Mouse (Mus musculus) ES-Bruce4 (cell line): Measurements from ENCODE around the gene Cfap58. TPM values are rescaled to one million over a fixed set of nuclear protein-coding genes. Genes with fewer than 3 reads are reported as not detected.

Experiments used
- H3K27ac ChIP-seq: 2 replicates; pipeline ENCODE4 v1.5.1; 2012; ENCODE audit warnings: low read length, inconsistent platforms; ENCODE audit not compliant: insufficient read depth
- H3K27me3 ChIP-seq: 2 replicates; pipeline ENCODE4 v1.6.1; 2012; ENCODE audit warnings: mild to moderate bottlenecking, low read length, inconsistent platforms; ENCODE audit not compliant: control insufficient read depth, poor library complexity, insufficient read depth, severe bottlenecking
- H3K36me3 ChIP-seq: 2 replicates; pipeline ENCODE4 v1.6.1; 2012; ENCODE audit warnings: inconsistent platforms, mild to moderate bottlenecking, low read length, moderate library complexity; ENCODE audit not compliant: control insufficient read depth, poor library complexity, insufficient read depth, severe bottlenecking
- H3K4me1 ChIP-seq: one replicate; pipeline ENCODE4 v1.8.1; 2011; ENCODE audit warnings: low read length; ENCODE audit not compliant: control insufficient read depth, insufficient read depth
- H3K4me3 ChIP-seq: 2 replicates; pipeline ENCODE4 v1.5.1; 2011; ENCODE audit warnings: low read depth, mild to moderate bottlenecking, low read length
- H3K9ac ChIP-seq: 2 replicates; pipeline ENCODE4 v1.6.1; 2012; ENCODE audit warnings: low read depth, mild to moderate bottlenecking, inconsistent platforms; ENCODE audit not compliant: poor library complexity, severe bottlenecking
- H3K9me3 ChIP-seq: replicated peaks from 2 replicates; pipeline ENCODE4 v1.6.1; 2012; ENCODE audit warnings: mild to moderate bottlenecking, low read length, inconsistent platforms; ENCODE audit not compliant: control insufficient read depth, poor library complexity, insufficient read depth, severe bottlenecking
- CTCF ChIP-seq: IDR thresholded peaks from one replicate; pipeline ENCODE4 v1.8.1; 2011; ENCODE audit warnings: low read depth, low read length
- EP300 ChIP-seq: IDR thresholded peaks from 2 replicates; pipeline ENCODE4 v1.6.1; 2011; ENCODE audit warnings: low read depth, low read length; ENCODE audit not compliant: insufficient read depth
- POLR2A ChIP-seq: IDR thresholded peaks from one replicate; pipeline ENCODE4 v1.8.1; 2011; ENCODE audit warnings: low read length; ENCODE audit not compliant: insufficient read depth
- polyA plus RNA-seq: library from polyadenylated mRNA; stranded (reverse); fragments of >200 nt; gene quantifications from 2 replicates; pipeline ENCODE4 v1.2.4, GENCODE M21; 2011; ENCODE audit warnings: low read depth; ENCODE audit not compliant: missing spikeins, insufficient read depth, insufficient read length

Cfap58 gene
- polyA plus RNA-seq, 1 experiment = not detected

DNA sequence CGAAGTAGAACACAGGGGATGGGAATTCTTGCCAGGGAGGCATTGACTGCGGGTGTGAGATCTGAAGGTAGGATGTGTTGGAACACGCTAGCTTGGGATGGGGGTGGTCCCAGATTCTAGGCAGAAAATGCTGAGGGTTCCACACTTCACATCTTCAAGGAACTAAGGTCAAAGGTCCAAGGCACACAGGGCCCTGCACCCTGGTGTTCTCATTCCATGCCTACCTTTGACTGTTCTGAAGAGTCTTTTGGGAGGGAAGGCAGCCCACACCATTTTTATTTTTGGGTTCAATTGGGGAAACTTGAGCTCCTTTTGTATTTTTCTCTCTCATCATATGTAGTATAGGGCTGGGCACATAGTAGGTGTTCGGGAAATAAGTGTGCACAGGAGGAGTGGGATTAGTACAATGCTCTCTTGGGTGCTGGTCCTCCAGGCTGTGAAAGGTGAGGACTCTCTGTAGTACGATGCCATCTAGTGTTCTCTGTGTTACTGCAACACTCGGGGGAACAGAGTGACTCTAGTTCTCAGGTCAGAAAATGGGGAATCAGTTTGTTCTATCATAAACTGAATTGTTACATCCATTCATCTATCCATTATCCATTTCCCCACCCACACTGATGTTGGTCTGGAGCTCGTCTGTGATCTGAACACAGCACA lies 5.4 kb upstream of the Cfap58 start:
- no peaks in the 10 kb centered on the region for H3K27me3 ChIP-seq
- no peak overlapping the region for H3K9ac ChIP-seq

DNA sequence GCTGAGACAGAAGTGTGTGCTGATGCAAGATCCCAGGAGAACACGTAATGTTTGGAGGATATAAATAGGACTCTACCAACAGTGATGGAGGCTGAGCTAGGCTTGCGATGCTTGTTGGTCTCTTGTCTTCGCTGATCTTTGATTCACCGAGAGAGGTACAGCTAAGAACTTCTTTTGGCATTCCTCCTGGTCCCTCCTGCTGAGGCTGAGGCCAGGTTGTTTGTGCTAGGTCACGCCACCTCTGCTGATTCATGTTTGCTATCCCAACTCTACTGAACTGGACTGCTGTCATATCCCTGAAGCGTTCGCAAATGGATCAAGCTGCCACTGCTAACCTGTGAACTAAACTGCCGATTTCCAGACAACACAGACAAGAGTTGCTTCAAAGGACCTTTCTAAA lies 3.3 kb upstream of the Cfap58 start:
- no peaks in the 10 kb centered on the region for H3K36me3 ChIP-seq
- no peaks in the 10 kb centered on the region for H3K9me3 ChIP-seq
- no peak for TF ChIP-seq CTCF
- TF ChIP-seq POLR2A = no peak
- no peak for TF ChIP-seq EP300
- no peak overlapping the region for H3K9ac ChIP-seq
- no peaks in the 10 kb centered on the region for H3K4me1 ChIP-seq
- no peaks in the 10 kb centered on the region for H3K27me3 ChIP-seq
- no peak overlapping the region for H3K4me3 ChIP-seq
- peak overlapping the region; percentile 61 for H3K27ac ChIP-seq

More for the DNA sequence above, 5.4 kb upstream of the Cfap58 start:
- no peak overlapping the region for H3K4me3 ChIP-seq
- no peaks in the 10 kb centered on the region for H3K4me1 ChIP-seq
- TF ChIP-seq CTCF (peak; percentile 41), EP300 (no peak)
- no peak overlapping the region for H3K27ac ChIP-seq
- H3K9me3 ChIP-seq = no peaks in the 10 kb centered on the region
- no peaks in the 10 kb centered on the region for H3K36me3 ChIP-seq

DNA sequence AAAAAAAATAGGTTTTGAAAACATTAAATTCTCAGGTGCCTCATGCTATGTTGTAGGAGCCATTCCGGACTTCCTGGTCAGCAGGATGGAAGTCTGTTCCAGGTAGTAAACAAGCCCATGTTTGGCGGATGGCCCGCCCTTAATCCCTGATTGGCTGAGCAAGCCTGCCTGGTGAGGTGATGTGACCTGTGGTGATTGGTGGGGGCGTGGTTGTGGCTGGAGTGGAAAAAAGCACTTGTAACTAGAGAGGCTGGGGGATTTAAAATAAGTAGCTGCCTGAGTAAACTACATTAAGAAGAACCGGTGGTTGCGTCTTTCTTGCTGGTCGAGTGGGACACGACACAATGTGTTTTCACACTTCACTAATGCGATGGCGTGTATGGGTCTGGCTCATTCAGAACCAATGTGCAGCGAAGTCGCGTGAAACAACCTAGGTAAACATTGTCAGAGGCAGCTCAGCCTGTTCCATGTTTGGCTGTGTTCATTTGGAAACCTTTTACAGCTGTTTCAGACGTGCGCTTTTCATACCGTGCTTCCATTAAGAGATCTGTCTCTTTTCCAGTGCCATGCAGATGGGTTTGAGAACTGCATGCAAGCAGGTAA lies 2.7 kb upstream of the Cfap58 start:
- Histone ChIP-seq H3K27me3 (no peaks in the 10 kb centered on the region), H3K9me3 (no peaks in the 10 kb centered on the region), H3K36me3 (no peaks in the 10 kb centered on the region), H3K4me1 (no peaks in the 10 kb centered on the region), H3K4me3 (peak overlapping the region; percentile 21), H3K27ac (peak overlapping the region; percentile 11), H3K9ac (no peak overlapping the region)
- TF ChIP-seq POLR2A = no peak
- no peak for TF ChIP-seq CTCF
- TF ChIP-seq EP300 = no peak

DNA sequence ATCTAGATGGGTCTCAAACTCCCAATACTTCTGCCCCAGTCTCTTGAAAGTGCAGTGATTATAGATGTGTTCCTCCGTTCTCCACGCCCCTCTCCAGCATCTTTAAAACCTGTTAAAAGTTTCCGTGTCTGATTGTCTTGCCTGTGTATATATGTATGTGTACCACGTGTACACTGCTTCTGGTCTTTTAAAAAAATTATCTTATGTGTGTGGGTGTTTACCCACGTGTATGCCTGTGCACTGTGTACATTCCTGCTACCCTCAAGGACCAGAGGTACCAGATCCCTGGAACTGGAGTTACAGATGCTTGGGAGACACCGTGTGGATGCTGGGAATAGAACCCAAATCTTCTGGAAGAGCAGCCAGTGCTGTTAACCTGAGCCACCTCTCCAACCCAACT lies 1.9 kb upstream of the Cfap58 start:
- Histone ChIP-seq H3K27ac (no peak overlapping the region), H3K9ac (no peak overlapping the region), H3K27me3 (no peaks in the 10 kb centered on the region), H3K4me3 (no peak overlapping the region), H3K4me1 (no peaks in the 10 kb centered on the region), H3K36me3 (no peaks in the 10 kb centered on the region), H3K9me3 (no peaks in the 10 kb centered on the region)
- TF ChIP-seq POLR2A = no peak
- no peak for TF ChIP-seq EP300
- no peak for TF ChIP-seq CTCF

DNA sequence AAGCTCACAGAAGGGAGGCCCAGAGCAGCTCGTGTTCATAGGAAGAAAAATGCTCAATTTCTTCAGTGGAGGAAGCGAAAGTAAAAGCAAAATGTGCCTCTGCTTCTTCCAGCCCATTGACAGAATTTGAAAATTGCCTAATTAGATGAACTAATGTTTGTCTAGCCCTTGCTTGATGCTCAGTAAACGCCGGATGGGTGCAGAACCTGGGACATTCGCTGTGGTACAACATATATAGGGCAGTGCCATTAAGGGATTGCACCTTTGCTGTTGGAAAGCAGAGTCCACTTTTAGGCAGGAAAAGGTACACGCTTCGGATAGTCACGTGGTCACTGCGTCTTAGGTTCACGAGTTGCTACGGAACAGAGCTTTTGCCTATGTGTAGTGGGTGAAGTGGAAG lies 985 bp upstream of the Cfap58 start:
- H3K9ac ChIP-seq = no peak overlapping the region
- TF ChIP-seq POLR2A (no peak), CTCF (no peak), EP300 (no peak)
- H3K27me3 ChIP-seq = no peaks in the 10 kb centered on the region
- no peak overlapping the region for H3K27ac ChIP-seq
- no peaks in the 10 kb centered on the region for H3K9me3 ChIP-seq
- H3K4me3 ChIP-seq = no peak overlapping the region
- H3K4me1 ChIP-seq = no peaks in the 10 kb centered on the region
- H3K36me3 ChIP-seq = no peaks in the 10 kb centered on the region

DNA sequence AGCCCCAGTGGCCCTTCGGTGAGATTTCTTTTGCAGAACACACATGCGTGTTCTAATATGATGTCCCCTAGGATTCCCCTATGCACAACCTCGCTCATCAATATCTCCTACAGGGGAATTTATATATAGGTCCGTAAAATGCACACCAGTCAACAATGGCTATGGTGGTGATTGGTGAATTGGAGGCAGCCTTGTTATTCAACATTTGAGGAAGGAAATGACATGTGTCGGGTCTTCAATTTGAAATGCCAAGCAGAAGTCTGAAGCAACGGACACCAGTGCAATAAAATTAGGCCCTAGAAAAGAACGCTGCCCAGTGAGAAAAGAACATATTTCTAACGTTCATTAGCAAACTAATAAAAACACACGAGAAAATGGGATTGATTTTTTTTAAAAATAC lies 537 bp upstream of the Cfap58 start:
- no peaks in the 10 kb centered on the region for H3K4me1 ChIP-seq
- no peaks in the 10 kb centered on the region for H3K36me3 ChIP-seq
- no peak overlapping the region for H3K9ac ChIP-seq
- no peaks in the 10 kb centered on the region for H3K27me3 ChIP-seq
- no peaks in the 10 kb centered on the region for H3K9me3 ChIP-seq
- H3K27ac ChIP-seq = no peak overlapping the region
- no peak overlapping the region for H3K4me3 ChIP-seq
- TF ChIP-seq POLR2A (no peak), EP300 (no peak), CTCF (no peak)
